Mouse (Mus musculus) stomach, postnatal 0 days (tissue): ENCODE data around the gene Rai14. TPM values are rescaled to one million over a fixed set of nuclear protein-coding genes. Genes with fewer than 3 reads are reported as not detected.

Experiments
- ATAC-seq: fragments of 200-750 bp; cut with Nextera tagmentation; 2 replicates; pipeline ENCODE4 v1.8.0; 2017; ENCODE audit not compliant: low FRiP score, low TSS enrichment
- DNase-seq: peaks from one replicate; pipeline ENCODE4 v3.0.0-alpha.2; 2016; ENCODE audit warnings: low spot score
- H3K27ac ChIP-seq: fragments of 300-500 bp; sonication (generic); replicated peaks from 2 replicates; pipeline ENCODE4 v1.5.1; 2014; ENCODE audit warnings: mild to moderate bottlenecking, control low read depth
- H3K27me3 ChIP-seq: fragments of 300-500 bp; sonication (generic); 2 replicates; pipeline ENCODE4 v1.6.1; 2014; ENCODE audit warnings: low read length; ENCODE audit not compliant: control insufficient read depth, insufficient read depth
- H3K36me3 ChIP-seq: fragments of 300-500 bp; sonication (generic); 2 replicates; pipeline ENCODE4 v1.6.1; 2014; ENCODE audit warnings: low read length, mixed read lengths; ENCODE audit not compliant: control insufficient read depth, insufficient read depth
- H3K4me1 ChIP-seq: fragments of 300-500 bp; sonication (generic); replicated peaks from 2 replicates; pipeline ENCODE4 v1.6.1; 2014; ENCODE audit warnings: antibody characterized with exemption; ENCODE audit not compliant: control insufficient read depth, insufficient read depth
- H3K4me2 ChIP-seq: fragments of 300-500 bp; sonication (generic); replicated peaks from 2 replicates; pipeline ENCODE4 v1.6.1; 2014; ENCODE audit warnings: low read depth, mild to moderate bottlenecking, control low read depth, moderate library complexity
- H3K4me3 ChIP-seq: fragments of 300-500 bp; sonication (generic); 2 replicates; pipeline ENCODE4 v1.5.1; 2014; ENCODE audit warnings: low read depth, low read length, control low read depth
- H3K9ac ChIP-seq: fragments of 300-500 bp; sonication (generic); 2 replicates; pipeline ENCODE4 v1.6.1; 2014; ENCODE audit warnings: mild to moderate bottlenecking, low read length, control low read depth, mixed read lengths
- H3K9me3 ChIP-seq: fragments of 300-500 bp; sonication (generic); 2 replicates; pipeline ENCODE4 v1.6.1; 2016; ENCODE audit warnings: low read length; ENCODE audit not compliant: control insufficient read depth
- CTCF ChIP-seq: IDR thresholded peaks from 2 replicates; pipeline ENCODE4 v1.5.1; 2016; ENCODE audit warnings: antibody characterized with exemption, low read depth, mild to moderate bottlenecking, moderate library complexity
- EP300 ChIP-seq: optimal IDR thresholded peaks from 2 replicates; pipeline ENCODE3; 2016; ENCODE audit warnings: antibody characterized with exemption
- WGBS: fragments of 180-500 bp; shearing (Covaris S2); extraction: QIAGEN DNeasy Blood & Tissue Kit; methylation state at CpG from one replicate; pipeline ENCODE4 v1.1.7; 2014; 5-methylcytosine and 5-hydroxymethylcytosine counted together
- polyA plus RNA-seq: library from polyadenylated mRNA; unstranded; fragments of >200 nt; fragmentation: Nextera tagmentation; extraction: Ambion mirVana; gene quantifications from 2 replicates; pipeline ENCODE4 v1.2.1, GENCODE M21; 2015

Rai14 gene
- polyA plus RNA-seq, 1 experiment from 2014 or later = 8.0 TPM

GRCm38 (mm10) chr15:10640721-10641120, 73.7 kb downstream of the Rai14 start:
- Histone ChIP-seq H3K36me3 (no peaks in the 10 kb centered on the region), H3K27ac (no peak overlapping the region), H3K4me1 (no peaks in the 10 kb centered on the region), H3K4me3 (no peak overlapping the region), H3K9ac (no peak overlapping the region), H3K4me2 (no peak overlapping the region), H3K9me3 (no peaks in the 10 kb centered on the region), H3K27me3 (no peaks in the 10 kb centered on the region)
- ATAC-seq = no peak
- DNase-seq = no peak
- TF ChIP-seq EP300 (no peak), CTCF (no peak)
- WGBS = 73% methylated on average over 3 of the region's 3 CpGs

- no peak for DNase-seq
- no peak overlapping the region for H3K27ac ChIP-seq
- 74% methylated on average over 6 of the region's 6 CpGs for WGBS
Observed at GRCm38 (mm10) chr15:10637251-10637793, 77.1 kb downstream of the Rai14 start.

GRCm38 (mm10) chr15:10636844-10637243, 77.6 kb downstream of the Rai14 start:
- no peaks in the 10 kb centered on the region for H3K4me1 ChIP-seq
- H3K9ac ChIP-seq = no peak overlapping the region
- no peak for DNase-seq
- H3K27me3 ChIP-seq = no peaks in the 10 kb centered on the region
- H3K4me2 ChIP-seq = no peak overlapping the region
- WGBS = 59% methylated on average over 3 of the region's 3 CpGs
- ATAC-seq = no peak
- H3K9me3 ChIP-seq = no peaks in the 10 kb centered on the region
- TF ChIP-seq EP300 (no peak), CTCF (no peak)
- H3K4me3 ChIP-seq = no peak overlapping the region
- H3K27ac ChIP-seq = no peak overlapping the region
- no peaks in the 10 kb centered on the region for H3K36me3 ChIP-seq

More at GRCm38 (mm10) chr15:10637251-10637793, 77.1 kb downstream of the Rai14 start:
- Histone ChIP-seq H3K9ac (no peak overlapping the region), H3K9me3 (no peaks in the 10 kb centered on the region), H3K4me1 (no peaks in the 10 kb centered on the region), H3K27me3 (no peaks in the 10 kb centered on the region), H3K4me3 (no peak overlapping the region), H3K36me3 (no peaks in the 10 kb centered on the region), H3K4me2 (no peak overlapping the region)
- no peak for ATAC-seq
- TF ChIP-seq CTCF (no peak), EP300 (peak; percentile 25)

- no peaks in the 10 kb centered on the region for H3K36me3 ChIP-seq
- peak overlapping the region; percentile 31; the same call in 1 of the 2 replicates for H3K27ac ChIP-seq
- WGBS = 37% methylated on average over 10 of the region's 10 CpGs
- peak; percentile 19 for DNase-seq
- no peaks in the 10 kb centered on the region for H3K4me1 ChIP-seq
- no peaks in the 10 kb centered on the region for H3K27me3 ChIP-seq
- TF ChIP-seq CTCF (peak; percentile 37), EP300 (no peak)
- no peak overlapping the region for H3K4me2 ChIP-seq
- no peak overlapping the region for H3K9ac ChIP-seq
- no peaks in the 10 kb centered on the region for H3K9me3 ChIP-seq
- H3K4me3 ChIP-seq = no peak overlapping the region
- peak; percentile 59; the same call in 1 of the 2 replicates for ATAC-seq
Observed at GRCm38 (mm10) chr15:10635121-10635520, 79.3 kb downstream of the Rai14 start.

- Histone ChIP-seq H3K4me1 (no peaks in the 10 kb centered on the region), H3K27ac (no peak overlapping the region), H3K4me3 (no peak overlapping the region)
Observed at GRCm38 (mm10) chr15:10634176-10634575, 80.2 kb downstream of the Rai14 start.

GRCm38 (mm10) chr15:10633381-10633780, 81.0 kb downstream of the Rai14 start:
- Histone ChIP-seq H3K4me3 (no peak overlapping the region), H3K9me3 (no peaks in the 10 kb centered on the region), H3K27ac (no peak overlapping the region), H3K4me1 (no peaks in the 10 kb centered on the region), H3K9ac (no peak overlapping the region), H3K4me2 (no peak overlapping the region), H3K27me3 (no peaks in the 10 kb centered on the region), H3K36me3 (no peaks in the 10 kb centered on the region)
- ATAC-seq (no peak), DNase-seq (no peak)
- WGBS = 80% methylated on average over 4 of the region's 4 CpGs
- no peak for TF ChIP-seq CTCF
- TF ChIP-seq EP300 = no peak

More at GRCm38 (mm10) chr15:10634176-10634575, 80.2 kb downstream of the Rai14 start:
- Histone ChIP-seq H3K36me3 (no peaks in the 10 kb centered on the region), H3K27me3 (no peaks in the 10 kb centered on the region), H3K4me2 (no peak overlapping the region), H3K9ac (no peak overlapping the region), H3K9me3 (no peaks in the 10 kb centered on the region)
- TF ChIP-seq EP300 = no peak
- TF ChIP-seq CTCF = no peak
- WGBS = 68% methylated on average over 6 of the region's 6 CpGs
- no peak for DNase-seq
- ATAC-seq = no peak
